ENCODE assay signal across 10 mouse cellular contexts in the genomic region with DNA sequence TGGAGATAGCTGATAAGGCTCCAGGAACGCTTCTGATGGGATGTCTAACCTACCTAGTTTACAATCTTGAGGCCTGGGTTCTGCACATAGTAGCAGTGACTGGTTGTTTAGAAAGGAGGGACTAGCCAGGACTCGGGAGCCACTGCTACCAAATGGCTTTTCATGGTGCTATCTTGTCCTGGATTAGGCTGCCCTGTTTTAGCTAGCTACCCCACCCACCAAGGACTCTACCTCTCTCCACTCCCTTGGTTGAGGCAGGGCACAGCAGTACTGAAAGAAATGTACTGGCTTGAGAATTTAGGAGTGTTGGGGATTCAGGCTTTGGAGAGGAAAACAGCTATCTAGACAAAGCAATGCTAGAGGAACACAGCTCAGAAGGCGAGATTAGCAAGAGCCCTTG. TPM values are rescaled to one million over a fixed set of nuclear protein-coding genes. Genes with fewer than 3 reads are reported as not detected.
DNase-seq lines count a peak whose midpoint lies in the region; ATAC-seq and TF ChIP-seq lines count a peak whose summit lies in the region.
"Had no signal": no experiment of that assay in that cellular context is flagged by ENCODE, and none has a peak within 500 bp of the region (broad histone marks: within the 10 kb centered on the region; RNA-seq: fewer than 3 reads in every experiment).

No protein-coding gene starts in this region.

- H3K4me2 ChIP-seq in forebrain, embryonic 14.5 days (ENCODE audit: low read length) = no peak overlapping the region
- H3K4me2 ChIP-seq in limb, embryonic 12.5 days = peak overlapping the region; percentile 69
- H3K4me2 ChIP-seq in neural tube, embryonic 14.5 days (ENCODE audit: low read depth, low read length) = peak overlapping the region; percentile 59; the same call in 1 of the 2 replicates

- peak overlapping the region; percentile 71 for H3K27ac ChIP-seq in liver, adult 2 months (replicated peaks; ENCODE audit: insufficient read depth, low read depth, low read length)
- no peak overlapping the region for H3K27ac ChIP-seq in forebrain, embryonic 14.5 days (ENCODE audit: low read depth, low read length)
- H3K27ac ChIP-seq in limb, embryonic 12.5 days = no peak overlapping the region
- H3K27ac ChIP-seq in neural tube, embryonic 14.5 days (ENCODE audit: low read depth, low read length) = no peak overlapping the region

- H3K4me1 ChIP-seq in liver, adult 2 months (ENCODE audit: control insufficient read depth, insufficient read depth, low read length) = 0 out of 2 replicates have a peak, but pooled peaks cover 8% of the 10 kb centered on the region
- H3K4me1 ChIP-seq in forebrain, embryonic 14.5 days (ENCODE audit: control insufficient read depth, insufficient read depth, low read length) = no peaks in the 10 kb centered on the region; the same call in 1 of the 2 replicates
- peaks cover 43% of the 10 kb centered on the region for H3K4me1 ChIP-seq in limb, embryonic 12.5 days (replicated peaks)
- no peaks in the 10 kb centered on the region for H3K4me1 ChIP-seq in neural tube, embryonic 14.5 days (ENCODE audit: control insufficient read depth, insufficient read depth, low read length)

- DNase-seq in liver, adult 2 months (ENCODE audit: extremely low read depth, low read depth, low spot score) = no peak
- no peak for DNase-seq in liver
- no peak for DNase-seq in forebrain, embryonic 14.5 days (ENCODE audit: low spot score)
- DNase-seq in layer of hippocampus, postnatal 25 days (ENCODE audit: extremely low spot score in 1 of 2, low spot score in 1 of 2) = no peak
- DNase-seq in gastrocnemius, adult 8-10 months (ENCODE audit: low spot score in 2 of 2) = no peak
- no peak for DNase-seq in right cerebral cortex, postnatal 14 days
- DNase-seq: cerebellum, adult 9-11 months; kidney, adult 18-20 months had no signal

- 59% methylated on average over 3 of the region's 3 CpGs for WGBS in liver, adult 2 months
- WGBS in forebrain, embryonic 14.5 days = 79% methylated on average over 3 of the region's 3 CpGs
- WGBS in limb, embryonic 12.5 days = 47% methylated on average over 3 of the region's 3 CpGs
- WGBS in neural tube, embryonic 14.5 days = 67% methylated on average over 3 of the region's 3 CpGs

- ATAC-seq in forebrain, embryonic 14.5 days = no peak
- ATAC-seq in limb, embryonic 12.5 days (ENCODE audit: insufficient number of reproducible peaks, insufficient read depth, low FRiP score, low TSS enrichment, low read depth) = no peak
- ATAC-seq in neural tube, embryonic 14.5 days (ENCODE audit: low read depth) = no peak

- no peaks in the 10 kb centered on the region for H3K9me3 ChIP-seq in forebrain, embryonic 14.5 days (replicated peaks; ENCODE audit: control insufficient read depth, low read length)
- H3K9me3 ChIP-seq in limb, embryonic 12.5 days = no peaks in the 10 kb centered on the region
- no peaks in the 10 kb centered on the region for H3K9me3 ChIP-seq in neural tube, embryonic 14.5 days (ENCODE audit: control insufficient read depth, low read length)

- no peaks in the 10 kb centered on the region for H3K79me2 ChIP-seq in liver, adult 2 months (ENCODE audit: control insufficient read depth, insufficient read depth, low read length)

- peak overlapping the region; percentile 70 for H3K9ac ChIP-seq in liver, adult 2 months (ENCODE audit: low read depth, low read length)
- H3K9ac ChIP-seq in forebrain, embryonic 14.5 days (ENCODE audit: low read length) = no peak overlapping the region
- H3K9ac ChIP-seq in limb, embryonic 12.5 days (replicated peaks) = peak overlapping the region; percentile 69; the same call in 1 of the 2 replicates
- H3K9ac ChIP-seq in neural tube, embryonic 14.5 days (replicated peaks; ENCODE audit: low read depth, low read length) = no peak overlapping the region

- H3K27me3 ChIP-seq in liver, adult 2 months (ENCODE audit: control insufficient read depth, insufficient read depth, low read length) = no peaks in the 10 kb centered on the region
- H3K27me3 ChIP-seq in forebrain, embryonic 14.5 days (replicated peaks; ENCODE audit: control insufficient read depth, insufficient read depth, low read length) = no peaks in the 10 kb centered on the region
- no peaks in the 10 kb centered on the region for H3K27me3 ChIP-seq in limb, embryonic 12.5 days
- no peaks in the 10 kb centered on the region for H3K27me3 ChIP-seq in neural tube, embryonic 14.5 days (ENCODE audit: control insufficient read depth, insufficient read depth, low read length)

- H3K4me3 ChIP-seq in liver, adult 2 months (ENCODE audit: insufficient read depth, low read depth, low read length) = peak overlapping the region; percentile 40
- peak overlapping the region; percentile 46; the same call in 1 of the 2 replicates for H3K4me3 ChIP-seq in forebrain, embryonic 14.5 days (ENCODE audit: low read depth, low read length)
- peak overlapping the region; percentile 57 for H3K4me3 ChIP-seq in limb, embryonic 12.5 days (replicated peaks)
- H3K4me3 ChIP-seq in neural tube, embryonic 14.5 days (ENCODE audit: low read depth, low read length) = peak overlapping the region; percentile 1; the same call in 1 of the 2 replicates

- no peaks in the 10 kb centered on the region for H3K36me3 ChIP-seq in liver, adult 2 months (ENCODE audit: control insufficient read depth, insufficient read depth, low read length)
- no peaks in the 10 kb centered on the region for H3K36me3 ChIP-seq in forebrain, embryonic 14.5 days (ENCODE audit: control insufficient read depth, insufficient read depth, low read length)
- peaks cover 10% of the 10 kb centered on the region; the same call in 1 of the 2 replicates for H3K36me3 ChIP-seq in limb, embryonic 12.5 days
- H3K36me3 ChIP-seq in neural tube, embryonic 14.5 days (ENCODE audit: control insufficient read depth, insufficient read depth, low read length) = no peaks in the 10 kb centered on the region

- no peak for TF ChIP-seq CTCF in liver, adult 2 months (IDR thresholded peaks at IDR 0.05; ENCODE audit: low read depth, low read length)

- TF ChIP-seq POLR2A in liver, adult 2 months (IDR thresholded peaks at IDR 0.05; ENCODE audit: extremely low read depth, insufficient read depth, low read length) = no peak

RNA-seq across cellular contexts. Expression of gene C9, which starts 57.0 kb away (rescaled TPM):
- total RNA-seq in liver, adult 2 months (2014; rRNA removed) = 259 and 275 TPM in 2 replicates
- polyA plus RNA-seq in liver, adult 2 months (2012; rRNA removed) = 60.7 and 78.4 TPM in 2 replicates
- polyA plus RNA-seq in forebrain, embryonic 14.5 days (2014; fragmentation: Nextera tagmentation; extraction: Ambion mirVana) = not detected in 2 replicates
- not detected in 2 replicates for polyA plus RNA-seq in limb, embryonic 12.5 days (2016; fragmentation: Nextera tagmentation; extraction: Ambion mirVana)
- not detected in 2 replicates for polyA plus RNA-seq in neural tube, embryonic 14.5 days (2014; fragmentation: Nextera tagmentation; extraction: Ambion mirVana)
- not detected for total RNA-seq in layer of hippocampus, postnatal 25 days (2021)
- not detected for total RNA-seq in gastrocnemius, adult 8-10 months (2022)

Comparison
In these comparisons a context has a peak if more than half of its experiments do, and no peak if none do; other contexts are left out.
1. H3K4me3 ChIP-seq: peak in every context shown above with its lines; median percentile 57 in limb, embryonic 12.5 days; 46 in forebrain, embryonic 14.5 days; 40 in liver, adult 2 months; 1 in neural tube, embryonic 14.5 days.
2. H3K9ac ChIP-seq: peak in liver, adult 2 months (single experiment) and limb, embryonic 12.5 days (single experiment); none in forebrain, embryonic 14.5 days (single experiment) and neural tube, embryonic 14.5 days (single experiment).
3. RNA of gene C9, which starts 57.0 kb away (polyA plus RNA-seq): 60.7 to 78.4 TPM in liver, adult 2 months; not detected in forebrain, embryonic 14.5 days, not detected in limb, embryonic 12.5 days and not detected in neural tube, embryonic 14.5 days; every median in the first group is over 10 times any median in the second.